Mouse (Mus musculus) erythroblast, adult 5-6 weeks (primary cell): ENCODE data around the gene Twsg1. TPM values are rescaled to one million over a fixed set of nuclear protein-coding genes. Genes with fewer than 3 reads are reported as not detected.

Experiments used
- ATAC-seq: replicated peaks from 2 replicates; pipeline ENCODE4 v1.8.0; 2016; ENCODE audit warnings: moderate number of reproducible peaks, mild to moderate bottlenecking, moderate TSS enrichment, inconsistent platforms; ENCODE audit not compliant: poor library complexity, low FRiP score, severe bottlenecking
- total RNA-seq, 2 experiments: library from RNA; stranded (forward) in 1 of 2; stranded (reverse) in 1 of 2; fragments of 150-400 nt in 1 of 2; fragments of 200-764, 138-1000 nt in 1 of 2; gene quantifications; 2 replicates each; pipeline versions ENCODE4 v1.2.3 to v1.2.4; 2015 to 2017; ENCODE audit warnings: low replicate concordance in 2 of 2

Gene Twsg1
- total RNA-seq, 2 experiments from 2014 or later = 4.3 to 8.3 TPM

GRCm38 (mm10) chr17:65903826-65904225 is 47.2 kb downstream of the Twsg1 start:
- ATAC-seq = no peak

GRCm38 (mm10) chr17:65903011-65903410 is 48.0 kb downstream of the Twsg1 start:
- ATAC-seq = no peak

- no peak for ATAC-seq
These were observed 48.7 kb downstream of the Twsg1 start for GRCm38 (mm10) chr17:65902281-65902680.

- ATAC-seq = no peak
These were observed 55.0 kb downstream of the Twsg1 start for GRCm38 (mm10) chr17:65896016-65896415.

GRCm38 (mm10) chr17:65889476-65889875 is 61.5 kb downstream of the Twsg1 start:
- no peak for ATAC-seq

GRCm38 (mm10) chr17:65886571-65886970 is 64.5 kb downstream of the Twsg1 start:
- ATAC-seq = no peak

- 0 out of 2 replicates have a peak, but pooled peaks have one; percentile 12 for ATAC-seq
These were observed 65.1 kb downstream of the Twsg1 start, which contains the start of gene Ralbp1 for GRCm38 (mm10) chr17:65885697-65886529. Gene Ralbp1, minus strand, starts transcription at chr17:65885798.

- ATAC-seq = no peak
These were observed 65.7 kb downstream of the Twsg1 start for GRCm38 (mm10) chr17:65885398-65885696.

- peak; percentile 92 for ATAC-seq
These were observed 66.2 kb downstream of the Twsg1 start for GRCm38 (mm10) chr17:65884691-65885397.

GRCm38 (mm10) chr17:65884061-65884669 is 66.9 kb downstream of the Twsg1 start:
- peak; percentile 10; the same call in 1 of the 2 replicates for ATAC-seq

- no peak for ATAC-seq
These were observed 74.0 kb downstream of the Twsg1 start for GRCm38 (mm10) chr17:65877026-65877425.

- ATAC-seq = no peak
These were observed 77.2 kb downstream of the Twsg1 start for GRCm38 (mm10) chr17:65873834-65874233.

- no peak for ATAC-seq
These were observed 77.9 kb downstream of the Twsg1 start for GRCm38 (mm10) chr17:65873156-65873555.

GRCm38 (mm10) chr17:65872652-65873051 is 78.4 kb downstream of the Twsg1 start:
- peak; percentile 81 for ATAC-seq

- no peak for ATAC-seq
These were observed 79.0 kb downstream of the Twsg1 start for GRCm38 (mm10) chr17:65872051-65872450.

Other genes with a start within 250 kb of the Twsg1 start
- gene Rab31, start 178.5 kb downstream of the Twsg1 start, total RNA-seq (2015; ENCODE audit: low replicate concordance) = 10.2 and 15.6 TPM in 2 replicates
- gene Rab31, start 178.5 kb downstream of the Twsg1 start, total RNA-seq (2017; ENCODE audit: low replicate concordance) = 13.6 and 13.7 TPM in 2 replicates
- 11.1 and 16.1 TPM in 2 replicates for gene Ppp4r1, start 168.7 kb downstream of the Twsg1 start, total RNA-seq (2015; ENCODE audit: low replicate concordance)
- 9.4 and 14.5 TPM in 2 replicates for gene Ppp4r1, start 168.7 kb downstream of the Twsg1 start, total RNA-seq (2017; ENCODE audit: low replicate concordance)
- 24.0 and 35.5 TPM in 2 replicates for gene Ralbp1, start 65.4 kb downstream of the Twsg1 start, total RNA-seq (2015; ENCODE audit: low replicate concordance)
- 83.8 and 90.1 TPM in 2 replicates for gene Ralbp1, start 65.4 kb downstream of the Twsg1 start, total RNA-seq (2017; ENCODE audit: low replicate concordance)
- gene Ankrd12, start 125.9 kb upstream of the Twsg1 start, total RNA-seq (2015; ENCODE audit: low replicate concordance) = 27.8 and 45.0 TPM in 2 replicates
- 27.3 and 32.6 TPM in 2 replicates for gene Ankrd12, start 125.9 kb upstream of the Twsg1 start, total RNA-seq (2017; ENCODE audit: low replicate concordance)
- gene Ndufv2, start 150.3 kb upstream of the Twsg1 start, total RNA-seq (2015; ENCODE audit: low replicate concordance) = 58.2 and 67.7 TPM in 2 replicates
- 60.4 TPM in 2 replicates for gene Ndufv2, start 150.3 kb upstream of the Twsg1 start, total RNA-seq (2017; ENCODE audit: low replicate concordance)
- gene Washc1, start 160.3 kb upstream of the Twsg1 start, total RNA-seq (2015; ENCODE audit: low replicate concordance) = 5.4 and 9.6 TPM in 2 replicates
- 5.9 and 8.9 TPM in 2 replicates for gene Washc1, start 160.3 kb upstream of the Twsg1 start, total RNA-seq (2017; ENCODE audit: low replicate concordance)
- gene Ddx11, start 172.3 kb upstream of the Twsg1 start, total RNA-seq (2015; ENCODE audit: low replicate concordance) = 1.2 and 3.1 TPM in 2 replicates
- 3.5 and 6.0 TPM in 2 replicates for gene Ddx11, start 172.3 kb upstream of the Twsg1 start, total RNA-seq (2017; ENCODE audit: low replicate concordance)